Mouse (Mus musculus): ENCODE results near the gene Hint2. TPM values are rescaled to one million over a fixed set of nuclear protein-coding genes. Genes with fewer than 3 reads are reported as not detected.

Gene Hint2
- polyA plus RNA-seq (2012; rRNA removed; ENCODE audit: low replicate concordance), result 105 and 166 TPM in 2 replicates

GRCm38 (mm10) chr4:43656339-43657109, at the start of gene Hint2:
Gene Hint2 (minus strand): TSS chr4:43656466.

DNA sequence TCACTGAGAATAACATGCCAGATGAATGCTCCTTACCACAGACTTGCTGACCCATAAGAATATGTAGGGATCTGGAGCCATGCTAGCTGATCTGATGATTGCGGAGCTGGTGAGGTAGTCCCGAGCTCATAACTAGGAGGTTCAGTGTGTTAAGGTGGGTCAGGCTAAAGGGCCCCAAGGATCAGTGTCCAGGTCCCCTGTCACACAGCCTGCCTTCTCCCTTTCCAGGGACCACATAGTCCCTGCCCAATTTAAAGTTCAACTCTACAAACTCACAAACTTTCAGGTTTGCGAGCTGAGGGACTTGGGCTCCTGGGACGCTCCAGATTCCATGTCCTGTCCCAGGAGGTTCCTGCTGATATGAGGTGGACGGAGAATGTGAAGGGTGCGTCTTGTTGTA, 44.4 kb upstream of the Hint2 start, which contains the start of gene Olfr70:
Olfr70 (minus strand) TSS at position 101 of the 400 bp plus-strand sequence.

GRCm38 (mm10) chr4:43668782-43669427, 12.6 kb upstream of the Hint2 start, which contains the start of the genes Tmem8b and Fam221b:
Gene Tmem8b (plus strand): TSS chr4:43668971.
Gene Fam221b (minus strand): TSS chr4:43669145.

GRCm38 (mm10) chr4:43653161-43654015, 2.9 kb downstream of the Hint2 start, which contains the start of gene Spag8:
Gene Spag8 (minus strand): TSS chr4:43653594.

DNA sequence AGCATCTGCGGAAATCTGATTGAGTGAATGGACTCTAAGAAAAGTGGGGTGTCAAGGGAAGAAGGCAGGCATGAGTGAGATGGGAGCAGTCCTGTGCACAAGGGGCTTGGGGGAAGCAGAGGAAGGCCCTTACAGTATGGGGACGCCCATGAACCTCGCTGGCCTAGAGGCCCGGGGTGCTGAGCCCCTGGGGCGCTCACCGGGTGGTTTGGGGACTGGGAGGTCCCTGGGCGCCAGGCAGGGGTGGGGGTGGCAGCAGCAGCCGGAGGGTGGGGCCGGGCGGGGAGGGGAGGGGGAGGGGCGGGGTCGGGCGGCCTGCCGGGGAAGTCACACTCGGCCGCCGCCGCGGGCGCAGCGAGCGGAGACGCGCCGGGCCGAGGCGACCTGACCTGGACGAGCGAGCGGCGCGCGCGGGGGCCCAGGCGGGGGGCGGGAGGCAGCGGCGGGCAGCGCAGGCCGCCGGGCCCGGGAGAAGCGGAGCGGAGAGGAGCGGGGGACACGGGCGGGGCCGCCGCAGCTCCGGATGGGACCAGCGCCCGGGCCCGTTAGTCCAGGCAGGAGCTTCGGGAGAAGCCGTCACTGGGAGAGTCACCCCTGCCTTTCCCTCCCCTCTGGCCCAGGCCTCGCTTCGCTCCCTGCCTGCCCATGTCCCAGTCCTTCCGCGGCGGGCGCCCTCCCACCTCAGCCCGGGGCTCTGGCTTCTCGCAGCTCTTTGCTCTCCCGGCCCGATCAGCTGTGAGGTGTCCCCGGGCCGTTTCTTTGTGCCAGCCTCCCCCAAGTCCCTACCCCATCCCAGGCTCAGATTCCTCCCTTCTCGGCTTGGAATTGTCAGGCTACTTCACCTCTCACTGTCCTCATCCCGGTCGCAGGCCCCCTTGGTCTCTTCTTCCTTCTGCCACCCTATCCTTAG, 25.0 kb downstream of the Hint2 start, which contains the start of gene Npr2:
Npr2 (plus strand) TSS at position 890 of the 910 bp plus-strand sequence.

Other genes starting within 250 kb of the Hint2 start
- 0.45 TPM in 1 of 2 replicates, not detected in the other for gene Fam166b, start 227.3 kb downstream of the Hint2 start, polyA plus RNA-seq (2012; rRNA removed; ENCODE audit: low replicate concordance)
- gene Tesk1, start 214.5 kb downstream of the Hint2 start, polyA plus RNA-seq (2012; rRNA removed; ENCODE audit: low replicate concordance), result 67.9 and 87.0 TPM in 2 replicates
- 2.8 and 10.4 TPM in 2 replicates for gene Cd72, start 201.8 kb downstream of the Hint2 start, polyA plus RNA-seq (2012; rRNA removed; ENCODE audit: low replicate concordance)
- gene Sit1, start 172.7 kb downstream of the Hint2 start, polyA plus RNA-seq (2012; rRNA removed; ENCODE audit: low replicate concordance), result 0.40 and 0.73 TPM in 2 replicates
- 72.2 and 259 TPM in 2 replicates for gene Ccdc107, start 163.6 kb downstream of the Hint2 start, polyA plus RNA-seq (2012; rRNA removed; ENCODE audit: low replicate concordance)
- 2.2 and 11.5 TPM in 2 replicates for gene Arhgef39, start 156.8 kb downstream of the Hint2 start, polyA plus RNA-seq (2012; rRNA removed; ENCODE audit: low replicate concordance)
- 0.26 and 1.6 TPM in 2 replicates for gene Car9, start 149.5 kb downstream of the Hint2 start, polyA plus RNA-seq (2012; rRNA removed; ENCODE audit: low replicate concordance)
- 19.2 and 203 TPM in 2 replicates for gene Tpm2, start 132.7 kb downstream of the Hint2 start, polyA plus RNA-seq (2012; rRNA removed; ENCODE audit: low replicate concordance)
- gene Creb3, start 94.1 kb downstream of the Hint2 start, polyA plus RNA-seq (2012; rRNA removed; ENCODE audit: low replicate concordance), result 63.4 and 86.6 TPM in 2 replicates
- 119 and 185 TPM in 2 replicates for gene Tln1, start 93.8 kb downstream of the Hint2 start, polyA plus RNA-seq (2012; rRNA removed; ENCODE audit: low replicate concordance)
- 73.9 and 79.3 TPM in 2 replicates for gene Rgp1, start 77.8 kb downstream of the Hint2 start, polyA plus RNA-seq (2012; rRNA removed; ENCODE audit: low replicate concordance)
- gene Gba2, start 77.6 kb downstream of the Hint2 start, polyA plus RNA-seq (2012; rRNA removed; ENCODE audit: low replicate concordance), result 29.8 and 35.8 TPM in 2 replicates
- gene Msmp, start 72.0 kb downstream of the Hint2 start, polyA plus RNA-seq (2012; rRNA removed; ENCODE audit: low replicate concordance), result 0.62 and 3.8 TPM in 2 replicates
- gene Npr2, start 24.5 kb downstream of the Hint2 start, polyA plus RNA-seq (2012; rRNA removed; ENCODE audit: low replicate concordance), result 94.7 and 95.6 TPM in 2 replicates
- 0.69 and 1.1 TPM in 2 replicates for gene Spag8, start 2.9 kb downstream of the Hint2 start, polyA plus RNA-seq (2012; rRNA removed; ENCODE audit: low replicate concordance)
- 14.5 and 16.6 TPM in 2 replicates for gene Tmem8b, start 12.5 kb upstream of the Hint2 start, polyA plus RNA-seq (2012; rRNA removed; ENCODE audit: low replicate concordance)
- 0.07 and 0.10 TPM in 2 replicates for gene Fam221b, start 12.7 kb upstream of the Hint2 start, polyA plus RNA-seq (2012; rRNA removed; ENCODE audit: low replicate concordance)
- gene Olfr70, start 44.3 kb upstream of the Hint2 start, polyA plus RNA-seq (2012; rRNA removed; ENCODE audit: low replicate concordance), result not detected in 2 replicates
- gene Olfr71, start 53.8 kb upstream of the Hint2 start, polyA plus RNA-seq (2012; rRNA removed; ENCODE audit: low replicate concordance), result not detected in 2 replicates
- gene Hrct1, start 70.7 kb upstream of the Hint2 start, polyA plus RNA-seq (2012; rRNA removed; ENCODE audit: low replicate concordance), result 8.2 and 78.2 TPM in 2 replicates
- gene Spaar, start 73.6 kb upstream of the Hint2 start, polyA plus RNA-seq (2012; rRNA removed; ENCODE audit: low replicate concordance), result 3.1 and 20.2 TPM in 2 replicates
- 0.13 TPM in 1 of 2 replicates, not detected in the other for gene Olfr159, start 114.5 kb upstream of the Hint2 start, polyA plus RNA-seq (2012; rRNA removed; ENCODE audit: low replicate concordance)
- gene Olfr156, start 167.4 kb upstream of the Hint2 start, polyA plus RNA-seq (2012; rRNA removed; ENCODE audit: low replicate concordance), result not detected in 2 replicates
- gene Olfr157, start 183.7 kb upstream of the Hint2 start, polyA plus RNA-seq (2012; rRNA removed; ENCODE audit: low replicate concordance), result 0.04 TPM in 1 of 2 replicates, not detected in the other
- not detected in 2 replicates for gene Olfr155, start 195.1 kb upstream of the Hint2 start, polyA plus RNA-seq (2012; rRNA removed; ENCODE audit: low replicate concordance)
- gene Reck, start 219.1 kb upstream of the Hint2 start, polyA plus RNA-seq (2012; rRNA removed; ENCODE audit: low replicate concordance), result 8.0 and 33.4 TPM in 2 replicates